Mouse (Mus musculus): ENCODE data around the gene Cant1. TPM values are rescaled to one million over a fixed set of nuclear protein-coding genes. Genes with fewer than 3 reads are reported as not detected.

Gene Cant1
- polyA plus RNA-seq, 1 experiment from 2014 or later = 22.5 TPM

DNA sequence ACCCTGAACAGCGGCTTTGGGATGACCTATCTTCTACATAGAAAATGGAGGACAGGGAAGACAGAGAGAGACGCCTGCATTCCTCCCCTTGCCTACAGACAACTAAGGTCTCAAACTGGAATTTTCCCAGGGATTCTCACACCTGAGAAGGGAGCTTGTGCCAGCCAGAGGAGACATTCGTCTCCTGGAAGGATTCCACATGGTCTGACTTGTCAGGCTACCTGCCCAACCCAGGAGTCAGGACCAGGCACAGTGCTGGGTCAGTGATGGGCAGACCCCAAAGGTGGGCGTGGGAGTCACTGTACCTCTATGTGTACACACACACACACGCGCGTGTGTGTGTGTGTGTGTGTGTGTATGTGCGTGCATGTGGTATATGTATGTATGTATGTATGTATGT, 13.6 kb downstream of the Cant1 start:
- Histone ChIP-seq H3K4me1 (ENCODE audit: control insufficient read depth, insufficient read depth, low read length) (peaks cover 23% of the 10 kb centered on the region), H3K4me2 (ENCODE audit: low read depth, low read length) (no peak overlapping the region), H3K36me3 (ENCODE audit: control insufficient read depth, insufficient read depth, low read length) (peaks cover 3% of the 10 kb centered on the region; the same call in 1 of the 2 replicates), H3K9ac (ENCODE audit: low read length) (no peak overlapping the region), H3K27ac (ENCODE audit: low read length) (no peak overlapping the region), H3K4me3 (replicated peaks; ENCODE audit: low read length) (no peak overlapping the region), H3K9me3 (replicated peaks; ENCODE audit: control insufficient read depth, low read length) (no peaks in the 10 kb centered on the region), H3K27me3 (ENCODE audit: control insufficient read depth, insufficient read depth, low read length) (no peaks in the 10 kb centered on the region)
- WGBS = 90% methylated on average over 8 of the region's 8 CpGs
- ATAC-seq (ENCODE audit: insufficient read depth, low FRiP score) = no peak

DNA sequence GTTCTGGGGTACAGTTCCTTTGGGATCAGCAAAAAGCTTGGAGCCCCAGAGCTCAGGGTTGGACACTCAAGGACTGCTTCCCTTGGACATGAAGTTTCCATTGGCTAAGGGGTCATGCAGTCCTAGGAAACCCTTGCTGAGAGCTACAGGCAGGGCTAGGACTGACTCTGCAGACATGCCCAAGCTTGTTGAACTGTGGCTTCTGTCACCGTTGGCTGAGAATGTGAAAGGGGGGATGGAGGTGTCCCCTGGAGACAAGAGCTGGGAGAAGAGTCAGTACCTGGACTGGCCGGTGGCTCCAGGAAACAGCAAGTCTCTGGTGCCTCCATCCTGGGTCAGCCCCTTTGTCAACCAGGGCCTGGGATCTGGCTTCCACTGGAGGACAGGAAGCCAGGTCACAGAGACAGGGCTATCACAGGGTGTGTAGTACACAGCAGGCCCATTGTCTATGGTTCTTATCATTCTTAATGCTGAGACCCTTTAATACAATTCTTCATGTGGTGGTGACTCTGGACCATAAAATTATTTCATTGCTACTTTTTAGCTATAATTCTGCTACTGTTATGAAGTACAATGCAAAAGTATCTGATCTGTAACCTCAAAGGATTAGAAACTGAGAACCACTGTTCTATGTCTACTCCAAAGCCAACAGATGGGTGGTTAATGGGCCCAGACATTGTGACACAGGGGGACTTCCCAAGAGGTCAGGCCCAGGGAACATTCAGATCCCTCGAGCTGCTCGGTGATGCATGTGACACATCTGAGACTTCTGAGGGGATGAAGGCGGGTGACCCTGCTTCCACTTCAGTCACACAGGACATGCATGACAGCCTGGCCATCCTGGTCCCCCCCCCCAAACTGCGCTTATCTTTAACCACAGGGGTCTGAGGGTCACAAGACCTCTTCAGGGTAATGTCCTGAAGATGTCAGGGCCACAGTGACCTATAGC, 14.7 kb downstream of the Cant1 start:
- Histone ChIP-seq H3K36me3 (ENCODE audit: control insufficient read depth, insufficient read depth, low read length) (no peaks in the 10 kb centered on the region), H3K4me1 (ENCODE audit: control insufficient read depth, insufficient read depth, low read length) (peaks cover 28% of the 10 kb centered on the region), H3K9me3 (replicated peaks; ENCODE audit: control insufficient read depth, low read length) (no peaks in the 10 kb centered on the region), H3K4me3 (replicated peaks; ENCODE audit: low read length) (no peak overlapping the region), H3K9ac (ENCODE audit: low read length) (no peak overlapping the region), H3K27me3 (ENCODE audit: control insufficient read depth, insufficient read depth, low read length) (no peaks in the 10 kb centered on the region), H3K27ac (ENCODE audit: low read length) (no peak overlapping the region), H3K4me2 (ENCODE audit: low read depth, low read length) (no peak overlapping the region)
- 78% methylated on average over 6 of the region's 6 CpGs for WGBS
- ATAC-seq (ENCODE audit: insufficient read depth, low FRiP score) = no peak

DNA sequence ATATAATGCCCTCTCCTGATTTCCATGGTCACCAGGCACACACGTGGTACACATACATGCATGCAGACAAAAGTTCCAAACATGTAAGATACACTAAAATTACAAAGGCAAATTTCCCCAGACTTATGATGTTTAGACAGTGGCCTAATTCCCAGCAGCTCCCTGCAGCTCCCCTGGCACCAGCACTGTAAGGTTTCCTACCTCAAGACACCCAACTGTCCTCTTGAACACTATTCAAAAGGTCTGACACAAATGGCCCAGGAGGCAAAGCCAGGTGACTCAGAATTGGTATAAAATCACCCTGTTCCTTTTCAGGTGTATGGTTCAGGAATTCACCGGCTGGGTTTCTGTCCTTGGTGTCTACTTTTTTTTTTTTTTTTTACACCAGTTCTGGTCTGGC, 15.7 kb downstream of the Cant1 start:
- Histone ChIP-seq H3K4me1 (ENCODE audit: control insufficient read depth, insufficient read depth, low read length) (peaks cover 28% of the 10 kb centered on the region), H3K36me3 (ENCODE audit: control insufficient read depth, insufficient read depth, low read length) (no peaks in the 10 kb centered on the region), H3K9ac (ENCODE audit: low read length) (no peak overlapping the region), H3K4me2 (ENCODE audit: low read depth, low read length) (no peak overlapping the region), H3K27me3 (ENCODE audit: control insufficient read depth, insufficient read depth, low read length) (no peaks in the 10 kb centered on the region), H3K9me3 (replicated peaks; ENCODE audit: control insufficient read depth, low read length) (no peaks in the 10 kb centered on the region), H3K27ac (ENCODE audit: low read length) (no peak overlapping the region), H3K4me3 (replicated peaks; ENCODE audit: low read length) (no peak overlapping the region)
- no peak for ATAC-seq (ENCODE audit: insufficient read depth, low FRiP score)
- WGBS = 89% methylated on average over 2 of the region's 2 CpGs

DNA sequence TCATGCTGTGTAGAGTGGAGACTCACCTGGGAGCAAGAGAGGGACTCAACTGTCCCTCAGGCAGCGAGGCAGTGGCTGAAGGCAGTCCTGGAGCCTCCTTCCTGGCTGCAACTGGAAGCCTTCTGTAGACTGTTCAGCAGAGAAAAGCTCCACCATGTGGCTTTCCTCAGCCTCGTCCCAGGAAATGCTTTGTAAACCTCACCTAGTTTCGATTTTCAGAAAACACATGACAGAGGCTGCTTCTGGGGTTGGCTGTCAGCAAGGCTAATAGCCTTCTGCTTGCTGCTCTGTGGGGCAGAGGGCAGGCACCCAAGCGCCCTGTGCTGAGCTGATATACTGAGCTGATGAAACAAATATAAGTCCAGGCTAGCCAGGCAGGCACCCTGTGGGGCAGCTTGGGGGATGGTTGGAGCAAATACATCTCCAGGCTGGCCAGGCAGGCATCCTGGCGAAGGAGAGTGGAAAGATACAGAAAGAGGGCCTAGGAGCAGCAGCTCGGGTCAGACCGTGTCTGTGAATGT, 17.1 kb downstream of the Cant1 start, which contains the start of gene Lgals3bp:
Gene Lgals3bp, minus strand, starts transcription at position 333 of the 521 bp plus-strand sequence.
- WGBS = 23% methylated on average over 7 of the region's 7 CpGs
- H3K4me2 ChIP-seq (ENCODE audit: low read depth, low read length) = peak within 1 kb of the TSS; percentile 52
- H3K9me3 ChIP-seq (replicated peaks; ENCODE audit: control insufficient read depth, low read length) = no peaks in the 10 kb centered on the region
- H3K4me3 ChIP-seq (replicated peaks; ENCODE audit: low read length) = peak within 1 kb of the TSS; percentile 31
- peak; percentile 76 for ATAC-seq (ENCODE audit: insufficient read depth, low FRiP score)
- H3K27me3 ChIP-seq (ENCODE audit: control insufficient read depth, insufficient read depth, low read length) = no peaks in the 10 kb centered on the region
- H3K9ac ChIP-seq (ENCODE audit: low read length) = peak within 1 kb of the TSS; percentile 63
- no peaks in the 10 kb centered on the region for H3K36me3 ChIP-seq (ENCODE audit: control insufficient read depth, insufficient read depth, low read length)
- peak within 1 kb of the TSS; percentile 85 for H3K27ac ChIP-seq (ENCODE audit: low read length)
- H3K4me1 ChIP-seq (ENCODE audit: control insufficient read depth, insufficient read depth, low read length) = peaks cover 28% of the 10 kb centered on the region

DNA sequence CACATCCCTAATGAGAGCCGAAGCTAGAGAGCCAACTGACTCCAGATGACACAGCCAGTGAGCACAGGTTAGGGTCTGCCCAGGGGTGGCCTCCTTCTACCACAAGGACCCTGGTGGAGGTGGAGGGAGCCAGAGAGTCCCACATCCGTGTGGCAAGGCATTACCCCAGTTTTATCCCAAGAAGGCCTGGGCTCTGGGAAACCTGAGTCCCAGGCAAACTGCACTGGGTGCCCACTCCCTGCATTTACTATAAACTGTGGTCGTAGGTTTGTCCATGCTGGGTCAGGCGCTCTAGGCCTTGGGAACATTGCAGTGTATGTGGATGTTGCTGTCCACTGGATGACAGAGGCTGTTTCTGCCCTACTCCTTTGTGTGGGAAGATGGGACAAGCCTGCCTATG, 17.7 kb downstream of the Cant1 start:
- Histone ChIP-seq H3K36me3 (ENCODE audit: control insufficient read depth, insufficient read depth, low read length) (peaks cover 1% of the 10 kb centered on the region; the same call in 1 of the 2 replicates), H3K4me2 (ENCODE audit: low read depth, low read length) (peak overlapping the region; percentile 52), H3K4me3 (replicated peaks; ENCODE audit: low read length) (peak overlapping the region; percentile 31), H3K27me3 (ENCODE audit: control insufficient read depth, insufficient read depth, low read length) (no peaks in the 10 kb centered on the region), H3K9me3 (replicated peaks; ENCODE audit: control insufficient read depth, low read length) (no peaks in the 10 kb centered on the region), H3K9ac (ENCODE audit: low read length) (peak overlapping the region; percentile 62), H3K4me1 (ENCODE audit: control insufficient read depth, insufficient read depth, low read length) (peaks cover 28% of the 10 kb centered on the region), H3K27ac (ENCODE audit: low read length) (peak overlapping the region; percentile 85)
- ATAC-seq (ENCODE audit: insufficient read depth, low FRiP score) = no peak; the same call in 1 of the 2 replicates
- WGBS = 73% methylated on average over 4 of the region's 4 CpGs

DNA sequence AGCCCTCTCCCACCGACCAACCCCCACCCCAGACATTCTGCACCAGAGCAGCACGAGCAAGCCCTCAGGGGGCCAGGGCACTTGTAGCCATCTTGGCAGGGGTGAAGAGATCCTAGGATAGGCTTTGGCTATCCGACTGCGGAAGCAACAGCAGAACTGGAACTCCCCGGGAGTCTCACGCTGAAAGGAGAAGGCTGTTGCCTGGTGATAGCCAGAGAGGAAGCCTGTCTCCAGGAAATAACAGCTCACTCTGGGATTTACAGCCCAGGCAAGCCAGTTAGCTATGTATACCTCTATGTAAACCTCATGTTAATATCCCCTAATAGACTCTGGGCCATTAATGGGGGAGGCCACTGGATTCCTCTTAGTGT, 18.3 kb downstream of the Cant1 start:
- 24% methylated on average over 6 of the region's 6 CpGs for WGBS
- H3K4me2 ChIP-seq (ENCODE audit: low read depth, low read length) = peak overlapping the region; percentile 52
- H3K36me3 ChIP-seq (ENCODE audit: control insufficient read depth, insufficient read depth, low read length) = peaks cover 7% of the 10 kb centered on the region; the same call in 1 of the 2 replicates
- H3K27ac ChIP-seq (ENCODE audit: low read length) = peak overlapping the region; percentile 85
- peak overlapping the region; percentile 62 for H3K9ac ChIP-seq (ENCODE audit: low read length)
- peak overlapping the region; percentile 31 for H3K4me3 ChIP-seq (replicated peaks; ENCODE audit: low read length)
- H3K4me1 ChIP-seq (ENCODE audit: control insufficient read depth, insufficient read depth, low read length) = peaks cover 28% of the 10 kb centered on the region
- no peak for ATAC-seq (ENCODE audit: insufficient read depth, low FRiP score)
- no peaks in the 10 kb centered on the region for H3K9me3 ChIP-seq (replicated peaks; ENCODE audit: control insufficient read depth, low read length)
- H3K27me3 ChIP-seq (ENCODE audit: control insufficient read depth, insufficient read depth, low read length) = no peaks in the 10 kb centered on the region

DNA sequence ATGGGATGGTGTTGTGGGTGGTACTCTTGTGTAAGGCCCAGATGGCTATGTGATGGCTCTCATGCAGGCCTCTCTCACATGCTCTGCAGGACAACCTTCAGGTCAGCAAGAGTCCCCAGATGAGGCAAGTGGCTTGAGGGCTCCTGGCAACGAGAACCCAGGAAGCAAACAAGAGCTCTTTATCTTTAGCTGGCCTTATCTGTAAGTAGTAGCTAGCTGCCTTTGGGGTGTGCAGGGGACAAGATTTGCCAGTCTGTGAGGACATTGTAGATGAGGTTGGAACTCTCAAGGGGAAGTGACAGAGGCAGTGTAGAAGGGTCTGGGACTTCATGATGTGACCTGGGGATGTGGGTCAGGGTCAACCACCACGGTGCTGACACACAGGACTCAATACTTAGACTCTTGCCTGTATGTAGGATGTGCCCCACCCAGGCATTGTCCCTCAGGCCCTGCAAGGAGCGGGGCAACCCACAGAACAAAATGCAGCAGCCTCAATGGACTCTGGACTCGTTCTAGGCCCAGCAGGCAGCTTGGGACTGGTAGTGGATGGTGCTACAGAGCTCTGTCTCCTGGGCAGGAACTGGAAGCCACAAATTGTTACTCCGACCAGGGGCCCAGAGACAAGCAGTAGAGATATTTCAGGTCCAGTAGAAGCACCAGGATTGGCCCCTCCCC, 18.9 kb downstream of the Cant1 start:
- H3K4me2 ChIP-seq (ENCODE audit: low read depth, low read length) = peak overlapping the region; percentile 52
- H3K4me3 ChIP-seq (replicated peaks; ENCODE audit: low read length) = peak overlapping the region; percentile 31
- peaks cover 7% of the 10 kb centered on the region; the same call in 1 of the 2 replicates for H3K36me3 ChIP-seq (ENCODE audit: control insufficient read depth, insufficient read depth, low read length)
- peaks cover 28% of the 10 kb centered on the region for H3K4me1 ChIP-seq (ENCODE audit: control insufficient read depth, insufficient read depth, low read length)
- WGBS = 59% methylated on average over 5 of the region's 5 CpGs
- H3K27ac ChIP-seq (ENCODE audit: low read length) = peak overlapping the region; percentile 85
- H3K9me3 ChIP-seq (replicated peaks; ENCODE audit: control insufficient read depth, low read length) = no peaks in the 10 kb centered on the region
- ATAC-seq (ENCODE audit: insufficient read depth, low FRiP score) = peak; percentile 46; the same call in 1 of the 2 replicates
- peak overlapping the region; percentile 61 for H3K9ac ChIP-seq (ENCODE audit: low read length)
- no peaks in the 10 kb centered on the region for H3K27me3 ChIP-seq (ENCODE audit: control insufficient read depth, insufficient read depth, low read length)

DNA sequence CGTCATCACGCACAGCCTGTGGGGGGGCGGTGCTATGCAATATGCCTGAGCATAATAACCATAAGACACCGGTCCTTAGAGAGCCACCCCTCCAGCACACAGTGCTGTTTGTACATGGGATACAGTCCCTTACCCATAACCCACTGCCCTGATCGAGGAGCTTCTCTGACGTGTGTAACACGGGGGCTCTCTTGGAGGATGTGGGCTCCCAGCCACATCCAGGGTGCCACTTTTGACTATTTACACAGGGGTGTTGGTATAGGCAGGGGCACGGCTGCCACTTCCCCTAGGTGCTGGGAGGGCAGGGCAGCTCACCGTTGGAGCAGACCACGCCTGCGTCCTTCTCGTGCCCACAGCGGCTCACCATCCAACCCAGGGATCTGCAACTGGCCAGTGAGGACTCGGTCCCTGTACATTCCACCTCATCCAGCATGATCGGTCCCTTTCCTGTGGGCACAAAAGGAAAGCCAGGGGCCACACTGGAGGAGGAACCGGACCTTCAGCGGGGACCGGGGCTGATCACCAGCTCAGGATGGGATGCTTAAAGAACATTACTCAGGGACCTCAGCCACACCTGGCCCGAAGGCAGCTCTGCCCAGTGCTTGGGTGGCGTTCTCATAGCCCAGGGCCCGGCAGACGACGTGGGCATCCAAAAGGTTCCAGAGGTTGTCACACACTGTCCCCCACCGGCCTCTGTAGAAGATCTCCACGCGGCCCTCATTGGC, 20.9 kb downstream of the Cant1 start:
- H3K27ac ChIP-seq (ENCODE audit: low read length) = no peak overlapping the region
- no peaks in the 10 kb centered on the region for H3K9me3 ChIP-seq (replicated peaks; ENCODE audit: control insufficient read depth, low read length)
- no peak overlapping the region for H3K4me3 ChIP-seq (replicated peaks; ENCODE audit: low read length)
- peaks cover 7% of the 10 kb centered on the region; the same call in 1 of the 2 replicates for H3K36me3 ChIP-seq (ENCODE audit: control insufficient read depth, insufficient read depth, low read length)
- no peak overlapping the region for H3K4me2 ChIP-seq (ENCODE audit: low read depth, low read length)
- WGBS = 90% methylated on average over 26 of the region's 26 CpGs
- no peaks in the 10 kb centered on the region for H3K27me3 ChIP-seq (ENCODE audit: control insufficient read depth, insufficient read depth, low read length)
- H3K4me1 ChIP-seq (ENCODE audit: control insufficient read depth, insufficient read depth, low read length) = peaks cover 28% of the 10 kb centered on the region
- H3K9ac ChIP-seq (ENCODE audit: low read length) = no peak overlapping the region
- ATAC-seq (ENCODE audit: insufficient read depth, low FRiP score) = no peak
